Mouse (Mus musculus) CD4-positive helper T cell, adult 2 months (primary cell): ENCODE data around the gene Cd70.

Experiments
- DNase-seq: peaks from one replicate; pipeline ENCODE4 v3.0.0-alpha.2; 2012; ENCODE audit warnings: low read depth, missing footprints, low spot score

Cd70 gene

DNA sequence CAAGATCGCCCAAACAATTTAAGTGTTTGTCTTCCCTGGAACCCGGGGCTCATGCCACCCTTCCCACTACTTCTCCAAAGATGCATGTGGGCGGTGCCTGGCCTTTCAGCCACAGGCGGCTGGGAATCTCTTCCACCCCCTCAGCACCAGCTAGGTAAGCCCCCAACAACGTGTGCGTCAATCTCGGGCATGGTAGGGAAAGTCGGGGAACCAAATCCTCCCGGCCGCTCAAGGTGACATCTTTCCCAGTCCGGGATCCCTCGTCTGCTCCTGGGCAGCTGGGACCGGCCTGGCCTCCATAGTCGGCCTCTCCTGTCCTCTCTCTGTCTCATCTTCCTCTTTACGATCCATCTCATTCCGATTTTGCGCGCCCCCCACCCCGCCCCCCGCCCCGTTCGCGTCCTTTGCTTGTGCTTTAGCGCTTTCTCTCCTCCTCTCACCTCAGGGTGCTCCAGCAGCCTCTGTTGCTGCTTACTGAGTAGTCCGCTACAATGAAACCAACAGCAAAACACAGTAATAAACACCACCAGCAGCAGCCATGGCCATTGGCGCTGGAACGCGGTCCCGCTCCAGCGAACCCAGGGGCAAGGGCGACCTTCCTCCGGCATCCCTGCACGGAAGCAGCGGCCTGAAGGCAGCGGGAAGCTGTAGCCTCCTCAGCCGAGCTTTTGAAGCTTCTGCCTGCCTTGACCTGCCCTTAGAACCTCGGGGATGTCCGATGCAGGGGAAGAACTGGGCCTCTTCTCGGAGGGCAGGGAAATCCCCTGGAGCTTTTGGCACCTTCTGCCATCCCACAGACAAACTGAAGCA lies at the start of gene Cd70:
Gene Cd70 (minus strand): TSS at position 784 of the 810 bp plus-strand sequence.
- DNase-seq: no peak

- DNase-seq: no peak
Observed at GRCm38 (mm10) chr17:57198252-57198651, 48.7 kb upstream of the Cd70 start.

- DNase-seq: no peak
Observed at GRCm38 (mm10) chr17:57195326-57196010, 45.9 kb upstream of the Cd70 start.

GRCm38 (mm10) chr17:57194771-57195170 lies 45.2 kb upstream of the Cd70 start:
- DNase-seq: no peak

- DNase-seq: peak; percentile 76
Observed at GRCm38 (mm10) chr17:57194041-57194507, 44.5 kb upstream of the Cd70 start, which contains the start of gene Tnfsf14. Gene Tnfsf14, minus strand, starts transcription at chr17:57194177.

- DNase-seq: peak; percentile 63
Observed at GRCm38 (mm10) chr17:57188510-57189192, 39.1 kb upstream of the Cd70 start.

GRCm38 (mm10) chr17:57185641-57186040 lies 36.1 kb upstream of the Cd70 start:
- no peak for DNase-seq

- peak; percentile 46 for DNase-seq
Observed at GRCm38 (mm10) chr17:57182871-57183270, 33.3 kb upstream of the Cd70 start.

DNA sequence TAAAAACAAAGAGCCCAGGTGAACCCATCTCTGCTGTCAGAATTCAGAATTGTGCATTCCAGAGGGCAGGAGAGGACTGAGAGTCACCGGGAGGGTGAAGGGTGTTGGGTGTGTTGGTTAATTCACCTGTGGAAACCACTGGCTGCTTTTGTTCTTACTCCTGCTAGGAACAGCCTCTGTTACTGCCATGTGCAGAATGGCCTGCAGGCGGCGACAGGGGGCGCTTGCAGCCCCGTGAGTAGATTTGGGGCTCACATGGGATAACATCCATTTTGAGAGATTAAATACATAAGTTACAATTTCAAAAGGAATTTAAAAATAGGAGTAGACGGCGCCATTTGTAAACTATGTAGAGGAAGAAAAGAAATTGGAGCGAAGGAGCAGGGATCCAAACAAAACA lies 30.8 kb upstream of the Cd70 start:
- DNase-seq: peak; percentile 66

GRCm38 (mm10) chr17:57173351-57173750 lies 23.8 kb upstream of the Cd70 start:
- no peak for DNase-seq

DNA sequence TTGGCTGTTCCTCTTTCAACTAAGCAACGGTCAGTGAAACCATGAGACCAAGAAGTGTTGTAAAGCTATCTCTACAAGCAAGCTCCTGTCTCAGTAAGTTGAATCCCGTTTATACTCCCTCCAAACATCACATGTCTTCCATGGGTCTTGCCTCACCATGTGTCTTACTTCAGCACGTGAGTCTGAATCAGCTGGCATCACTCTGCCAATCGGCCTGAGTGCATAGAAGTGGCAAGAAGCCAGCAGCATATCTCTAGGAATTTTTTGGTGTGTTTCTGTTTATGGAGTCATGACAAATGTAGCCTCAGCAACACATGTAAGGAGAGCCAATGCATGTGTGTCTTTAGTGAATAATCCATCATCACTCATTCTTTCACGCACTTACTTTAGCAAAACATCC lies 22.8 kb upstream of the Cd70 start:
- DNase-seq: no peak

- DNase-seq: no peak
Observed at GRCm38 (mm10) chr17:57170616-57171260, 21.2 kb upstream of the Cd70 start.

GRCm38 (mm10) chr17:57166800-57167791 lies 17.5 kb upstream of the Cd70 start:
- DNase-seq: peak; percentile 73

- DNase-seq: no peak
Observed at GRCm38 (mm10) chr17:57153787-57154186, 4.2 kb upstream of the Cd70 start.

DNA sequence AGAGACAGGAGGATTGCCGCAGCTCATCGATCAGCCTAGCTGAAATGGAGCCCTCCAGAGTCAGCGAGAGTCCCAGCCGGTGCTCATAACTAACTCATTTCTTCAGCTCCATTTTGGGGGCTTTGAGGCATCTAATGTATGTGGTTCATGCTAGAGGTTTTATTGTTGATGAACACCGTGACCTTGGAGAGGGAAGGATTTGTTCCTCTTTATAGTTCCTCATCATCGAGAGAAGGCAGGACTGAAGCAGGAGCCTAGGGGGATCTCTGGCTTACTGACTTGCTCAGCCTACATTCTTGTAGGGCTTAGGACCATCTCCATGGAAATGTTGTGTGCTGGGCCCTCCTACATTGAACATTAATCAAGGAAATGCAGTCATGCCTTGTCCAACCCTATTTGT lies 3.4 kb upstream of the Cd70 start:
- DNase-seq: no peak

GRCm38 (mm10) chr17:57148343-57148742 lies 1.2 kb downstream of the Cd70 start:
- DNase-seq: no peak

DNA sequence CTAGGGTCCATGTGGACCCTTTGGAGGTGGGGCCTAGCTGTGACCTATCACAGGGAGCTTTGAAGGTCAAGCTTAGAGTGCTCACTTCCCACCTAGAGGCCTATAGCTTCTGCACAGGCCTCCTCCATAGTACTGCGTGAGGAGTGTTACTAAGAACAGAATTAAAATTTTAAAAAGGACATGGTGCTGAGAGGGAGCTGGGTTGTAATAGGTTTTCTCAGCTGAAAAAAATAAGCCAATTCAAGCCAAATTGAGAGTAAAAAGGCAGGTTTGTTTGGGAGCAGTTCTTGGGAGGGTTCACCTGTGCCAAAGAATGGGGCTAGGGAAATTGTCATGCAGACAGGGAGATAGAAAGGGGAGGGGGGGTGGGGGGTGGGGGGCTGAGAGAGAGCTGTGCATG lies 4.5 kb downstream of the Cd70 start:
- DNase-seq: no peak

DNA sequence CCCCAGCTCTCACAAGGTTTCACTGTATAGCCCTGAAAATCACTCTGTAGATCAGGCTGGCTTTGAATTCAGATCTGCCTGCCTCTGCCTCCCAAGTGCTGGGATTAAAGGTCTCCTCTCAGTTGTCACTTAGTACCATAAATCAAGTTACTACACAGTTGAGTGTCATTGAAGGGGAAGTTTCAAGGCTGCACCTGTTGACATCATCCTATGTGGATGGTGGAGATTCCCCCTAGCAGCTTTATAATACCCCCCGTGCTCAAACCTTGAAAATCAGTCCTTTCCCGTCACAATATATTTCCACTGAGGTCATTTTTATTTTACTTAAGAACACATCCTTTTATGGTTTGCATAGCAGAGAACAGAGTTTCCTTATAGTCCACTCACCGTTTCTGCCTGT lies 5.9 kb downstream of the Cd70 start:
- no peak for DNase-seq

DNA sequence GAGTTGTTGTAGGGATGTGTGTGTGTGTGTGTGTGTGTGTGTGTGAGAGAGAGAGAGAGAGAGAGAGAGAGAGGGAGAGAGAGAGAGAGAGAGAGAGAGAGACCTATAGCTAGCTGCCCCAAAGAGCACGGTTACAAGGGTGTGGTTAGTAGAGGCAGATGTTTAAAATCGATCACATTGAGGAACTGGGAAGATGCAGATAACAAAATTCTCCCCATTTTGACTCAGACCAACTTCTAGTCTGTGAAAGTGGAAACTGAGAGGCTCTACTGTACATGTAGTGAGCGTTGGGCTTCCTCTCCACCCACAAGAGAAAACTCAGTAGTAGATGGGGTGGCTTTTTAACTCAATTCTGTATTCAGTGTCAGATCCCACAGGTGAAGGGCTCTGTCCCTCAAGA lies 9.9 kb downstream of the Cd70 start:
- no peak for DNase-seq

DNA sequence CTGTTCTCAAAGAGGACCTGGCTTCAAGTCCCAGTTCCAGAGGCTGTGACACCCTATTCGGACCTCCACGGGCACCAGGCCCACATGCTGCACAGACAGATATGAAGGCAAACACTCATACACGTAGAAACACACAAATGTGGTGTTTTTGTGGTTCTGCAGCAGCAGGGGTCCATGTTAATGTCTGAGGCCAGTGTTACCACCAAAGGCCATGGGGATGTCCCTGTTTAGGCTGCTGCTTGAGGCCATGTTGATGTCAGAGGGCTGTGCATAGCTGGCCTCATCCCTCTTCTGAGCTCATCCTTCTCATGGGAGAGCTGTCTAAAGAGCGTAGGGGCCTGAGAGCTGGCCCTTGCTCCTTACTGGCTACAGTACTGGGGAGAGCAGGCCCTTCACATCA lies 10.9 kb downstream of the Cd70 start:
- no peak for DNase-seq

GRCm38 (mm10) chr17:57135635-57136034 lies 13.9 kb downstream of the Cd70 start:
- DNase-seq: no peak
